Mouse (Mus musculus) CH12.LX (cell line): ENCODE data around the gene Srbd1. TPM values are rescaled to one million over a fixed set of nuclear protein-coding genes. Genes with fewer than 3 reads are reported as not detected.

Source experiments
- DNase-seq: peaks from one replicate; pipeline ENCODE4 v3.0.0-alpha.2; 2013; ENCODE audit errors: extremely low read depth
- H3K27ac ChIP-seq: 2 replicates; pipeline ENCODE4 v1.5.1; 2012; ENCODE audit warnings: low read depth, mild to moderate bottlenecking, control low read depth, moderate library complexity; ENCODE audit not compliant: insufficient read depth
- H3K27me3 ChIP-seq: replicated peaks from 2 replicates; pipeline ENCODE3; 2012; ENCODE audit warnings: inconsistent platforms
- H3K36me3 ChIP-seq, 2 experiments: replicated peaks in 1 of 2; 2 replicates each; pipeline versions ENCODE3 to v1.6.1; 2012; ENCODE audit warnings: inconsistent platforms in 1 of 2, low read length in 1 of 2, mild to moderate bottlenecking in 1 of 2, mixed read lengths in 1 of 2, moderate library complexity in 1 of 2; ENCODE audit not compliant: control insufficient read depth in 1 of 2, insufficient read depth in 1 of 2
- H3K4me1 ChIP-seq, 2 experiments: 2 replicates each; pipeline ENCODE4 v1.6.1; 2012; ENCODE audit warnings: inconsistent platforms in 1 of 2, moderate library complexity in 1 of 2; ENCODE audit not compliant: insufficient read depth in 2 of 2, control insufficient read depth in 1 of 2
- H3K4me2 ChIP-seq: 2 replicates; pipeline ENCODE4 v1.6.1; 2012; ENCODE audit warnings: low read depth, mild to moderate bottlenecking, control low read depth; ENCODE audit not compliant: poor library complexity, insufficient read depth, severe bottlenecking
- H3K4me3 ChIP-seq, 3 experiments: fragments of 150-350 bp in 1 of 3; sonication (generic) in 1 of 3; replicated peaks in 1 of 3; 2 replicates each; pipeline versions ENCODE3 to v1.5.1; 2011 to 2012; ENCODE audit warnings: low read depth in 2 of 3, low read length in 2 of 3, mild to moderate bottlenecking in 2 of 3, moderate library complexity in 2 of 3, control low read depth in 1 of 3, improper control_type of control experiment in 1 of 3, inconsistent platforms in 1 of 3, mixed read lengths in 1 of 3; ENCODE audit not compliant: poor library complexity in 1 of 3
- H3K79me2 ChIP-seq: replicated peaks from 2 replicates; pipeline ENCODE4 v1.6.1; 2012; ENCODE audit warnings: mild to moderate bottlenecking, moderate library complexity; ENCODE audit not compliant: control insufficient read depth, poor library complexity, insufficient read depth, severe bottlenecking; ENCODE audit errors: extremely low read depth
- H3K9ac ChIP-seq: 2 replicates; pipeline ENCODE4 v1.6.1; 2012; ENCODE audit warnings: low read depth, mild to moderate bottlenecking, control low read depth, moderate library complexity; ENCODE audit not compliant: insufficient read depth
- H3K9me3 ChIP-seq: replicated peaks from 2 replicates; pipeline ENCODE3; 2012; ENCODE audit warnings: low read length, inconsistent platforms, mixed read lengths
- JUN ChIP-seq: IDR thresholded peaks from 2 replicates; pipeline ENCODE4 v1.6.1; 2011; ENCODE audit warnings: low read depth, mild to moderate bottlenecking, low read length, improper control_type of control experiment, moderate library complexity; ENCODE audit not compliant: insufficient read depth
- MAFK ChIP-seq: IDR thresholded peaks from 2 replicates; pipeline ENCODE4 v1.6.1; 2011; ENCODE audit warnings: low read length, improper control_type of control experiment; ENCODE audit not compliant: insufficient replicate concordance
- MEF2A ChIP-seq: IDR thresholded peaks from 2 replicates; pipeline ENCODE4 v1.6.1; 2014; ENCODE audit warnings: low read depth, mild to moderate bottlenecking, inconsistent platforms, low read length, improper control_type of control experiment, borderline replicate concordance
- NELFE ChIP-seq: IDR thresholded peaks from 2 replicates; pipeline ENCODE4 v1.6.1; 2011; ENCODE audit warnings: low read depth, low read length, improper control_type of control experiment
- NRF1 ChIP-seq: IDR thresholded peaks from 2 replicates; pipeline ENCODE4 v1.6.1; 2014; ENCODE audit warnings: low read depth, mild to moderate bottlenecking, inconsistent platforms, low read length, improper control_type of control experiment, moderate library complexity
- POLR2AphosphoS2 ChIP-seq: IDR thresholded peaks from 2 replicates; pipeline ENCODE4 v1.6.1; 2011; ENCODE audit warnings: low read depth, low read length, improper control_type of control experiment
- RCOR1 ChIP-seq: conservative IDR thresholded peaks from 2 replicates; pipeline ENCODE4 v1.6.1; 2012; ENCODE audit warnings: low read depth, mild to moderate bottlenecking, inconsistent platforms, low read length, improper control_type of control experiment
- SIN3A ChIP-seq: IDR thresholded peaks from 2 replicates; pipeline ENCODE4 v1.6.1; 2012; ENCODE audit warnings: low read length, improper control_type of control experiment, inconsistent platforms
- TCF12 ChIP-seq: IDR thresholded peaks from 2 replicates; pipeline ENCODE4 v1.6.1; 2014; ENCODE audit warnings: low read depth, mild to moderate bottlenecking, inconsistent platforms, low read length, improper control_type of control experiment
- UBTF ChIP-seq: IDR thresholded peaks from 2 replicates; pipeline ENCODE4 v1.6.1; 2012; ENCODE audit warnings: low read depth, mild to moderate bottlenecking, inconsistent platforms, low read length, improper control_type of control experiment, moderate library complexity
- ZKSCAN1 ChIP-seq: IDR thresholded peaks from 2 replicates; pipeline ENCODE4 v1.6.1; 2012; ENCODE audit warnings: low read depth, inconsistent platforms, low read length, improper control_type of control experiment, borderline replicate concordance
- dilution Hi-C: fragments of 300-500 bp; cut with MboI; formaldehyde crosslinking; loops from 2 replicates; pipeline ENCODE4 v1.14.3; 2020; ENCODE audit warnings: low sequenced_read_pairs; ENCODE audit not compliant: extremely low pct_unique_long_range_greater_than_20kb, extremely low pct_ligation_motif_present
- in situ Hi-C: fragments of 300-500 bp; cut with MboI; formaldehyde crosslinking; loops from 3 replicates; pipeline ENCODE4 v1.14.3; 2019; ENCODE audit warnings: low sequenced_read_pairs, low pct_ligation_motif_present, low pct_unique_long_range_greater_than_20kb, mixed read lengths
- polyA plus RNA-seq: library from polyadenylated mRNA; unstranded; fragments of >175 nt; gene quantifications from 2 replicates; pipeline ENCODE4 v1.2.1, GENCODE M21; 2012; ENCODE audit warnings: low read depth; ENCODE audit not compliant: insufficient read length
- total RNA-seq, 2 experiments: library from RNA; depleted of rRNA; stranded (reverse); fragments of 300-350 nt in 1 of 2; fragments of >200 nt in 1 of 2; gene quantifications; 2 replicates each; pipeline ENCODE4 v1.2.3; 2012 to 2014

The Srbd1 gene
- total and polyA plus RNA-seq, 3 experiments = 21.5 to 34.5 (median 24.8) TPM

DNA sequence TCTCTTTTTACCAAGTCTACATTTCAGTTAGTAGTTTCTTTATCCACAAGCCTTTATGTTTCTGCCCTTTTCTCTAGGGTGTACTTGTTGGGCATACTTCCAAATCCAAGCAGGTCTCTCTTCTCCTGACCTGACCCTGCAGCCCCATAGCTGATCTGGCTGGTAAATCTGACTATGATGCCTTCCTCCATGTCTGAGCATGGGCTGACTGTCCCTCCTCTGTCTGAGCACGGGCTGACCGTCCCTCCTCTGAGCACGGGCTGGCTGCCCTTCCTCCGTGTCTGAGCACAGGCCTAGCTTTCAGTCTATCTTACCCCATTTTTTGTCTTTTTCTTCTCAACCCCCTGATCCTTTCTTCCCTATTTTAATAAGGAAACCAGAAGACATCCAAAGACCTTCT, 162.7 kb downstream of the Srbd1 start:
- TF ChIP-seq SIN3A = no peak
- TF ChIP-seq ZKSCAN1 = no peak
- TF ChIP-seq, all 38 proteins: peak for 0
- no peaks in the 10 kb centered on the region for H3K79me2 ChIP-seq
- in situ Hi-C loops = no loop called here
- H3K27ac ChIP-seq = no peak overlapping the region; the same call in 1 of the 2 replicates
- no peak for DNase-seq
- H3K36me3 ChIP-seq = peaks cover 0 to 24% of the 10 kb centered on the region in 2 experiments
- H3K9ac ChIP-seq = no peak overlapping the region
- no peak overlapping the region for H3K4me2 ChIP-seq
- H3K4me1 ChIP-seq = peaks cover 12 to 26% of the 10 kb centered on the region in 2 experiments
- peaks cover 10% of the 10 kb centered on the region for H3K9me3 ChIP-seq
- no peaks in the 10 kb centered on the region for H3K27me3 ChIP-seq
- H3K4me3 ChIP-seq = no peak overlapping the region
- dilution Hi-C loops = no loop called here

DNA sequence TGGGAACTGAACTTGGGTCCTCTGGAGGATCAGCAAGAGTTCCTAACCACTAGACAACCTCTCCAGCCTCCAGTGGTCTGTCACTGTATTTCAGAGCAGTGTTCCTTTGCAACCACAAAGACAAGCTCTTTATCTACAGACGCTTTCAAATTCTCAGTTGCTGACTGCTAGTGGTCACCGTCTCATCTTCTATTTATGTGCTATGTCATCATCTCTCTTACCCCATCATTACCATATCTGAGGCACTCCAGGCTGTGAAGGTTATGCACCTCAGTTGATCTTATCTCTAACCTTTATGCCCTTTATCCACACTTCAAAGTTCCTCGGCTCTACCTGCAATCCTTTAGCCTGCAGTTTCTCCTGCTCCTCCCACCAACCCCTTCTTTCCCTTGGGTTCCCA, 163.1 kb downstream of the Srbd1 start:
- no peak for DNase-seq
- Histone ChIP-seq H3K36me3 (peaks cover 0 to 24% of the 10 kb centered on the region in 2 experiments), H3K9me3 (peaks cover 10% of the 10 kb centered on the region), H3K27me3 (no peaks in the 10 kb centered on the region), H3K4me2 (no peak overlapping the region), H3K79me2 (no peaks in the 10 kb centered on the region), H3K4me3 (no peak overlapping the region), H3K27ac (no peak overlapping the region), H3K4me1 (peaks cover 8 to 22% of the 10 kb centered on the region in 2 experiments), H3K9ac (no peak overlapping the region)
- in situ Hi-C loops = no loop called here
- dilution Hi-C loops = no loop called here
- TF ChIP-seq POLR2AphosphoS2 = no peak
- peak; percentile 84; the same call in 1 of the 2 replicates for TF ChIP-seq JUN
- no peak for TF ChIP-seq ZKSCAN1
- TF ChIP-seq MEF2A = peak; percentile 92

DNA sequence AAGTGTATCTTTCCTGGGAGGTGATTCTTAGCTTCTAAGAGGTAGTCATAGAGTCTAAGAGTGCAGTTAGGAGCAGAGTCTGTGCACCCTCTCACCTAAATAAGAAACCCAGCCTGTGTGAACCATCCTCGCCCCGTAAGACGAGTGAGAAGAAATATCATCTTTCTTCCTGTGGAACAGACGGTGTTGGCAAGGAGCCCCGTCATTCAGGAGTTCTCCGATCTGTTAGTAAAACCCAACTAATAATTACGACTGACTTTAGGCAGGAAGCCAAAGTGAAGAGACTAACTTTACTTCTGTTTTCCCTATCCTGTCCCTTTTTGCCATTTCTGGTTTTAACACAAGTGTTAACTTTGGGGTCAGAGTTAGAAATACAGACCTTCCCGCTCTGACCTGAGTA, 166.1 kb downstream of the Srbd1 start:
- no peak overlapping the region for H3K4me2 ChIP-seq
- DNase-seq = no peak
- H3K27ac ChIP-seq = no peak overlapping the region
- H3K9me3 ChIP-seq = peaks cover 10% of the 10 kb centered on the region
- in situ Hi-C loops (loop anchor here (10.0 kb wide), 1 partner anchor 84 kb away; no protein-coding TSS in a partner anchor), dilution Hi-C loops (no loop called here)
- H3K9ac ChIP-seq = no peak overlapping the region
- H3K79me2 ChIP-seq = no peaks in the 10 kb centered on the region
- peaks cover 9 to 23% of the 10 kb centered on the region in 2 experiments for H3K4me1 ChIP-seq
- H3K36me3 ChIP-seq = peaks cover 0 to 9% of the 10 kb centered on the region in 2 experiments
- no peak overlapping the region for H3K4me3 ChIP-seq
- no peaks in the 10 kb centered on the region for H3K27me3 ChIP-seq
- TF ChIP-seq NRF1 (no peak), NELFE (no peak), TCF12 (no peak), UBTF (no peak), POLR2AphosphoS2 (no peak), MAFK (no peak), RCOR1 (no peak)
